Mouse (Mus musculus): ENCODE results near the gene Pmepa1.

GRCm38 (mm10) chr2:173238522-173238921 lies 37.8 kb downstream of the Pmepa1 start:
- no peak for TF ChIP-seq CTCF (conservative IDR thresholded peaks at IDR 0.05; ENCODE audit: low read length)
- TF ChIP-seq POU5F1 (IDR thresholded peaks at IDR 0.05; ENCODE audit: borderline replicate concordance, low read length): no peak
- TF ChIP-seq NANOG (IDR thresholded peaks at IDR 0.05; ENCODE audit: borderline replicate concordance, low read length): no peak

All from E14TG2a.4 (cell line).